Mouse (Mus musculus) brain, embryonic 14.5 days (tissue): Measurements from ENCODE around the gene Olfr286.

Experiments used
- CTCF ChIP-seq: fragments of 200-500 bp; IDR thresholded peaks from 2 replicates; pipeline ENCODE4 v1.5.1; 2012; ENCODE audit warnings: inconsistent platforms, mild to moderate bottlenecking, moderate library complexity, borderline replicate concordance; ENCODE audit not compliant: insufficient read depth, insufficient read length; ENCODE audit errors: extremely low read depth
- POLR2A ChIP-seq: fragments of 200-500 bp; IDR thresholded peaks from 2 replicates; pipeline ENCODE4 v1.6.1; 2012; ENCODE audit warnings: mild to moderate bottlenecking, inconsistent platforms, borderline replicate concordance; ENCODE audit not compliant: poor library complexity, insufficient read depth, insufficient read length, severe bottlenecking; ENCODE audit errors: extremely low read depth

- TF ChIP-seq CTCF (no peak), POLR2A (no peak)
Measured at GRCm38 (mm10) chr15:98225610-98226009, 8.6 kb downstream of the Olfr286 start.
